Mouse (Mus musculus) myocyte (in vitro differentiated cells): ENCODE data around the gene Hist1h2be. TPM values are rescaled to one million over a fixed set of nuclear protein-coding genes. Genes with fewer than 3 reads are reported as not detected.
"Not testable (repeated sequence)": the region's sequence is repeated elsewhere in the genome, so short reads cannot be mapped to it uniquely, and the experiment has no call there.

ENCODE experiments used
- H3K27me3 ChIP-seq: one replicate; pipeline ENCODE4 v1.6.1; 2011; ENCODE audit not compliant: control insufficient read depth, insufficient read depth, insufficient read length
- H3K36me3 ChIP-seq: one replicate; pipeline ENCODE4 v1.6.1; 2011; ENCODE audit not compliant: control insufficient read depth, insufficient read depth
- H3K4me2 ChIP-seq: one replicate; pipeline ENCODE4 v1.6.1; 2011; ENCODE audit warnings: low read depth, control low read depth
- H3K4me3 ChIP-seq: one replicate; pipeline ENCODE4 v1.5.1; 2011; ENCODE audit warnings: mild to moderate bottlenecking, control low read depth, moderate library complexity
- H3K79me2 ChIP-seq: one replicate; pipeline ENCODE4 v1.6.1; 2011; ENCODE audit not compliant: control insufficient read depth, insufficient read depth
- H3ac ChIP-seq: one replicate; pipeline ENCODE4 v1.6.1; 2011; ENCODE audit not compliant: control insufficient read depth, insufficient read length
- CEBPB ChIP-seq: IDR thresholded peaks from 2 replicates; pipeline ENCODE4 v1.6.1; 2011; ENCODE audit warnings: mild to moderate bottlenecking, moderate library complexity; ENCODE audit not compliant: poor library complexity, insufficient read depth, severe bottlenecking
- E2F4 ChIP-seq: IDR thresholded peaks from one replicate; pipeline ENCODE4 v1.6.1; 2011; ENCODE audit warnings: mild to moderate bottlenecking, control low read depth, moderate library complexity; ENCODE audit not compliant: insufficient read depth
- MAX ChIP-seq: IDR thresholded peaks from one replicate; pipeline ENCODE4 v1.6.1; 2011; ENCODE audit warnings: low read depth, mild to moderate bottlenecking, control low read depth
- MYOD1 ChIP-seq, 3 experiments: IDR thresholded peaks; one replicate each; pipeline ENCODE4 v1.6.1; 2011; ENCODE audit warnings: control low read depth in 2 of 3, low read depth in 2 of 3, mild to moderate bottlenecking in 2 of 3, moderate library complexity in 1 of 3; ENCODE audit not compliant: insufficient read length in 2 of 3, control insufficient read depth in 1 of 3
- MYOG ChIP-seq, 3 experiments: IDR thresholded peaks; one replicate each; pipeline ENCODE4 v1.6.1; 2011; ENCODE audit warnings: control low read depth in 2 of 3, low read depth in 2 of 3, mild to moderate bottlenecking in 2 of 3; ENCODE audit not compliant: insufficient read length in 2 of 3, control insufficient read depth in 1 of 3, insufficient read depth in 1 of 3
- POLR2A ChIP-seq: IDR thresholded peaks from one replicate; pipeline ENCODE4 v1.6.1; 2011; ENCODE audit warnings: low read depth, mild to moderate bottlenecking, control low read depth, moderate library complexity; ENCODE audit not compliant: insufficient read length
- POLR2AphosphoS2 ChIP-seq: IDR thresholded peaks from one replicate; pipeline ENCODE4 v1.6.1; 2011; ENCODE audit warnings: low read depth, control low read depth; ENCODE audit not compliant: insufficient read length
- REST ChIP-seq: IDR thresholded peaks from one replicate; pipeline ENCODE4 v1.6.1; 2011; ENCODE audit warnings: mild to moderate bottlenecking, control low read depth, moderate library complexity; ENCODE audit not compliant: insufficient read depth, insufficient read length
- SRF ChIP-seq: IDR thresholded peaks from one replicate; pipeline ENCODE4 v1.6.1; 2011; ENCODE audit warnings: low read depth; ENCODE audit not compliant: control insufficient read depth, insufficient read length
- TCF12 ChIP-seq: IDR thresholded peaks from one replicate; pipeline ENCODE4 v1.6.1; 2011; ENCODE audit warnings: mild to moderate bottlenecking, control low read depth; ENCODE audit not compliant: poor library complexity, insufficient read depth, severe bottlenecking
- TCF3 ChIP-seq: IDR thresholded peaks from one replicate; pipeline ENCODE4 v1.6.1; 2011; ENCODE audit warnings: low read depth, control low read depth; ENCODE audit not compliant: insufficient read length
- USF1 ChIP-seq: IDR thresholded peaks from one replicate; pipeline ENCODE4 v1.6.1; 2011; ENCODE audit warnings: low read depth, mild to moderate bottlenecking, control low read depth, moderate library complexity
- polyA plus RNA-seq: library from polyadenylated mRNA; unstranded; fragments of >200 nt; fragmentation: generic; extraction: Trizol; gene quantifications from one replicate; pipeline ENCODE4 v1.2.1, GENCODE M21; 2012; ENCODE audit warnings: missing spikeins

The Hist1h2be gene
- polyA plus RNA-seq, 1 experiment, result 4.3 TPM

DNA sequence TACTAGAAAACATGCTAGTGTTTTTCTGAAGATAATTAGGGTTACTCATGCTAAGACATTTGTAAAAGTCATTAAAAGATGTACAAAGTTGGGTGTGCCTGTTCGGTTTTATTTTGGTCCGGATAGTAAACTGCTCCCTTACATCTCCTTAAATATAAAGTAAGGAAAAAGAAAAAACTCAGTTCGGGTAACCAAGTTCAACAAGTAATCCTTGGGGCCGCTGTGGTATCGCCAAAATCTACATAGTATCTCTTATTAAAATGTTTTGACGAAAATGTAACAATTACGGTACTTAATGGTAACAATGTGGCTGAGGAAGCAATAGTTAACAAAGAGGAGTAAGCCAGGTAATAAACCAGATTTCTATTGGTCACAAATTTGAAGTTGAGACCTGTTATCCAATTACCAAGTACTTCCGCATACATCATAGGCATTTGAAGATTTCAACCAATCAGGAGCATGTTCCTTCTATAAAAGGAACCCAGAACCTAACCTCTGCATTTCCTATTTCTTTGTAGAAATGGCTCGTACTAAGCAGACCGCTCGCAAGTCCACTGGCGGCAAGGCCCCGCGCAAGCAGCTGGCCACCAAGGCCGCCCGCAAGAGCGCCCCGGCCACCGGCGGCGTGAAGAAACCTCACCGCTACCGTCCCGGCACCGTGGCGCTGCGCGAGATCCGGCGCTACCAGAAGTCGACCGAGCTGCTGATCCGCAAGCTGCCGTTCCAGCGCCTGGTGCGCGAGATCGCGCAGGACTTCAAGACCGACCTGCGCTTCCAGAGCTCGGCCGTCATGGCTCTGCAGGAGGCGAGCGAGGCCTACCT is 76.7 kb downstream of the Hist1h2be start, which contains the start of gene Hist1h3f:
TSS of gene Hist1h3f (plus strand) at position 88 of the 822 bp plus-strand sequence.
- H3K36me3 ChIP-seq, result no peaks in the 10 kb centered on the region
- peak within 1 kb of the TSS; percentile 91 for H3K4me2 ChIP-seq
- peak within 1 kb of the TSS; percentile 37 for H3K4me3 ChIP-seq
- TF ChIP-seq MYOG (IDR thresholded peaks at IDR 0.05; ENCODE audit: control insufficient read depth in 1 of 3, insufficient read depth in 1 of 3, insufficient read length in 2 of 3, low read depth in 2 of 3) (peak in 1 of 3 experiments; percentile 22), POLR2AphosphoS2 (peak; percentile 83), POLR2A (peak; percentile 77), TCF12 (no peak), CEBPB (no peak), REST (no peak)
- peaks cover 6% of the 10 kb centered on the region for H3K79me2 ChIP-seq
- no peak within 1 kb of the TSS for H3ac ChIP-seq
- H3K27me3 ChIP-seq, result no peaks in the 10 kb centered on the region

- H3K36me3 ChIP-seq, H3ac ChIP-seq, H3K79me2 ChIP-seq, H3K27me3 ChIP-seq: not testable (repeated sequence)
- TF ChIP-seq E2F4 (peak; percentile 68), POLR2AphosphoS2 (peak; percentile 91), CEBPB (peak; percentile 95), POLR2A (peak; percentile 65)
- peak within 1 kb of the TSS; percentile 37 for H3K4me3 ChIP-seq
- H3K4me2 ChIP-seq, result peak within 1 kb of the TSS; percentile 91
These were observed 77.8 kb downstream of the Hist1h2be start, which contains the start of gene Hist1h2bh for GRCm38 (mm10) chr13:23542999-23543607. Gene Hist1h2bh, minus strand, starts transcription at chr13:23543392.

DNA sequence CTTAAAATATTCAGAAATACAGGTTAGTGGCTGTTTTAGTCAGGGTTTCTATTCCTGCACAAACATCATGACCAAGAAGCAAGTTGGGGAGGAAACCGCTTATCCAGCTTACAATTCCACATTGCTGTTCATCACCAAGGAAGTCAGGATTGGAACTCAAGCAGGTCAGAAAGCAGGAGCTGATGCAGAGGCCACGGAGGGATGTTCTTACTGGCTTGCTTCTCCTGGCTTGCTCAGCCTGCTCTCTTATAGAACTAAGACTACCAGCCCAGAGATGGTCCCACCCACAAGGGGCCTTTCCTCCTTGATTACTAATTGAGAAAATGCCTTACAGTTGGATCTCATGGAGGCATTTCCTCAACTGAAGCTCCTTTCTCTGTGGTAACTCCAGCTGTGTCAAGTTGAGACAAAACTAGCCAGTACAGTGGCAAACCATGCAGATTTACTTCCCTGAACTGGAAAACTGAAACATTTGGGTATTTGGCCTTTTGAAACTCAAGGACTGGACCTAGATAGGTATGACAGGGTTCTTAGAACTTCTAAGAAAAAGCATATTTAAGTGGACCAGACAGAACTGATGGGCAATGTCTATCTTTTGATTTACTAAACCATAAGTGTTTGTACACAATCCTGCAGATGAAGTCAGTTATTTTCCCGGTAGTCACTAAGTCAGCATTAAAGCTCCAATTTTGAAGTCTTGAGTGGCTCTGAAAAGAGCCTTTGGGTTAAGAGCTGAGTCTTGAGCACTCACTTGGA is 78.5 kb downstream of the Hist1h2be start:
- Histone ChIP-seq H3K4me2 (peak overlapping the region; percentile 91), H3K4me3 (peak overlapping the region; percentile 37)
- H3K27me3 ChIP-seq, H3K79me2 ChIP-seq, H3ac ChIP-seq, H3K36me3 ChIP-seq: not testable (repeated sequence)

DNA sequence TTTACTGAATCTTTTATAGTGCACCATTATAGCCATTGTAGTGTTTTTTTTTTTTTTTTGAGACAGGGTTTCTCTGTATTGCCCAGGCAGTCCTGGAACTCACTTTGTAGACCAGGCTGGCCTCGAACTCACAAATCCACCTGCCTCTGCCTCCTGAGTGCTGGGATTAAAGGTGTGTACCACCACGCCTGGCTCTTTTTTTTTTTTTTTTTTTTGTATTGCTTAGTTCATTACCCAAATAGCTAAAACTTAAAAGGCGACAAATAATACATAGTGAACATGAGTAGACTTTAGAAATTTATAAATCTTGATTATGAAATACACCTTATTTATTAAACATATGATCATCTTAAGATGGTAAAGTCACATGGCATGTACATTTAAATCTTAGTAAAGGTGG is 79.4 kb downstream of the Hist1h2be start:
- H3ac ChIP-seq, result no peak overlapping the region
- peak overlapping the region; percentile 37 for H3K4me3 ChIP-seq
- peaks cover 6% of the 10 kb centered on the region for H3K79me2 ChIP-seq
- H3K4me2 ChIP-seq, result peak overlapping the region; percentile 38
- no peaks in the 10 kb centered on the region for H3K36me3 ChIP-seq
- H3K27me3 ChIP-seq, result no peaks in the 10 kb centered on the region
- TF ChIP-seq MYOG (IDR thresholded peaks at IDR 0.05; ENCODE audit: control insufficient read depth in 1 of 3, insufficient read depth in 1 of 3, insufficient read length in 2 of 3, low read depth in 2 of 3) (no peak), CEBPB (no peak)

- H3K79me2 ChIP-seq, H3K27me3 ChIP-seq, H3K4me2 ChIP-seq, H3ac ChIP-seq, H3K36me3 ChIP-seq, H3K4me3 ChIP-seq: not testable (repeated sequence)
These were observed 81.1 kb downstream of the Hist1h2be start for GRCm38 (mm10) chr13:23539821-23540220.

DNA sequence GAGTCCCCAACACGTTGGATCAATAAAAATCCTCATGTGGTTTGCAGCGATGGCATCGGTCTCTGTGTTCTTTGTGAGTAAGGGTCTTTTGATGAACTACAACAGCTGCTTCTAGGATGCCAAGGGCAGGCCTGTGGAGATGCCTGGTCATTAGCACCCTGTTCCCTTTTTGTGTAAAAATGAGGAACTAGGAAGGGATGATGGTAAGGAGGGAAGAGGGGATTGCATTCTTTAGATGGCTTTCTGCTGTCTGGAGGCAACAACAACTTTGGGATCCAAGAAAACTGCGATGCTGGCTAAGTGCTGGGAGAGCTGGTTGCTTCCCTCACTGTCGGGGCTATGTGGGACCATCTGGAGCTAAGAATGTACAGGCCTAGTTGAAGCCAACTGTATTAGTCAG is 82.7 kb downstream of the Hist1h2be start:
- Histone ChIP-seq H3K4me3 (peak overlapping the region; percentile 41), H3K79me2 (peaks cover 6% of the 10 kb centered on the region), H3K36me3 (no peaks in the 10 kb centered on the region), H3K4me2 (peak overlapping the region; percentile 83), H3ac (no peak overlapping the region), H3K27me3 (no peaks in the 10 kb centered on the region)
- no peak for TF ChIP-seq POLR2AphosphoS2
- no peak for TF ChIP-seq SRF
- TF ChIP-seq MYOD1 (IDR thresholded peaks at IDR 0.05; ENCODE audit: control insufficient read depth in 1 of 3, insufficient read length in 2 of 3, low read depth in 2 of 3), result no peak
- no peak for TF ChIP-seq MAX
- TF ChIP-seq MYOG (IDR thresholded peaks at IDR 0.05; ENCODE audit: control insufficient read depth in 1 of 3, insufficient read depth in 1 of 3, insufficient read length in 2 of 3, low read depth in 2 of 3), result no peak
- TF ChIP-seq CEBPB, result no peak
- TF ChIP-seq USF1, result no peak
- TF ChIP-seq TCF12, result no peak
- no peak for TF ChIP-seq TCF3
- TF ChIP-seq REST, result no peak
- TF ChIP-seq E2F4, result no peak
- TF ChIP-seq POLR2A, result no peak
